Mouse (Mus musculus) forebrain, embryonic 13.5 days (tissue): ENCODE results near the gene Aym1. TPM values are rescaled to one million over a fixed set of nuclear protein-coding genes. Genes with fewer than 3 reads are reported as not detected.
"Not testable (repeated sequence)": the region's sequence is repeated elsewhere in the genome, so short reads cannot be mapped to it uniquely, and the experiment has no call there.

Experiments used
- ATAC-seq: fragments of 200-750 bp; cut with Nextera tagmentation; 2 replicates; pipeline ENCODE4 v1.8.0; 2017
- H3K27ac ChIP-seq: fragments of 300-500 bp; sonication (generic); 2 replicates; pipeline ENCODE4 v1.5.1; 2015; ENCODE audit warnings: inconsistent platforms, mild to moderate bottlenecking, moderate library complexity
- H3K27me3 ChIP-seq: fragments of 300-500 bp; sonication (generic); 2 replicates; pipeline ENCODE4 v1.6.1; 2015; ENCODE audit warnings: mild to moderate bottlenecking, inconsistent platforms
- H3K36me3 ChIP-seq: fragments of 300-500 bp; sonication (generic); 2 replicates; pipeline ENCODE4 v1.6.1; 2015; ENCODE audit warnings: mild to moderate bottlenecking, inconsistent platforms; ENCODE audit not compliant: poor library complexity, severe bottlenecking
- H3K4me1 ChIP-seq: fragments of 300-500 bp; sonication (generic); 2 replicates; pipeline ENCODE4 v1.6.1; 2015; ENCODE audit warnings: inconsistent platforms
- H3K4me2 ChIP-seq: fragments of 300-500 bp; sonication (generic); 2 replicates; pipeline ENCODE4 v1.6.1; 2015; ENCODE audit warnings: inconsistent platforms, mild to moderate bottlenecking, moderate library complexity
- H3K4me3 ChIP-seq: fragments of 300-500 bp; sonication (generic); 2 replicates; pipeline ENCODE4 v1.5.1; 2015; ENCODE audit warnings: mild to moderate bottlenecking, inconsistent platforms
- H3K9ac ChIP-seq: fragments of 300-500 bp; sonication (generic); 2 replicates; pipeline ENCODE4 v1.6.1; 2015; ENCODE audit warnings: mild to moderate bottlenecking, inconsistent platforms
- H3K9me3 ChIP-seq: fragments of 300-500 bp; sonication (generic); replicated peaks from 2 replicates; pipeline ENCODE4 v1.6.1; 2016; ENCODE audit warnings: inconsistent platforms
- WGBS: fragments of 180-500 bp; shearing (Covaris S2); methylation state at CpG from one replicate; pipeline ENCODE4 v1.1.7; 2015; 5-methylcytosine and 5-hydroxymethylcytosine counted together
- polyA plus RNA-seq: library from polyadenylated mRNA; unstranded; fragments of >200 nt; fragmentation: Nextera tagmentation; extraction: Ambion mirVana; gene quantifications from 2 replicates; pipeline ENCODE4 v1.2.1, GENCODE M21; 2015

Gene Aym1
- polyA plus RNA-seq, 1 experiment from 2014 or later, result not detected

DNA sequence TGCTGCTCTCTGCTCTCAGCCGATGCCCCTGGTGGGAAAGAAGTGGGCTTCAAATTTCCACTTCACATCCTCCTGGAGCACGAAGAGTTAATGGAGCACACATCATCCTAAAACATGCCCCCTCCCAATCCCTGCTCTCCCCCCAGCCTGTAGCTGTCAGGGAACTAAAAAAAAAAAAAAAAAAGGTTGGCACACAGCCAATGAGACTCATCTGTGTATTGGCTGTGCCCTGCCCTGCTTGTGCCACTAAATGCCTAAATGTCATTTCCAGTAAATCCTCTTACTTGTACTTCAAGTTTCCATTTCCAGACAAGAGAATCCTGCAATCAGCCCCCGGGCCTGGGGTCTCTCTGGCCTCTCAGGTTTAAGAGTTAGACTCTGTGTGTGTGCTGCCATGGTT lies 562 bp downstream of the Aym1 start:
- Histone ChIP-seq H3K36me3 (no peaks in the 10 kb centered on the region), H3K4me2 (no peak overlapping the region), H3K9me3 (no peaks in the 10 kb centered on the region), H3K27me3 (no peaks in the 10 kb centered on the region), H3K9ac (no peak overlapping the region), H3K4me3 (no peak overlapping the region), H3K4me1 (peaks cover 20% of the 10 kb centered on the region), H3K27ac (no peak overlapping the region)
- no peak for ATAC-seq
- 38% methylated on average over 3 of the region's 3 CpGs for WGBS

- Histone ChIP-seq H3K36me3 (no peaks in the 10 kb centered on the region), H3K4me3 (no peak overlapping the region), H3K27ac (no peak overlapping the region), H3K9me3 (no peaks in the 10 kb centered on the region), H3K4me1 (peaks cover 16% of the 10 kb centered on the region), H3K27me3 (no peaks in the 10 kb centered on the region), H3K4me2 (no peak overlapping the region), H3K9ac (no peak overlapping the region)
- WGBS, result 10% methylated on average over 11 of the region's 11 CpGs
- ATAC-seq, result no peak
Observed at GRCm38 (mm10) chr5:113358833-113359232, 1.7 kb downstream of the Aym1 start.

DNA sequence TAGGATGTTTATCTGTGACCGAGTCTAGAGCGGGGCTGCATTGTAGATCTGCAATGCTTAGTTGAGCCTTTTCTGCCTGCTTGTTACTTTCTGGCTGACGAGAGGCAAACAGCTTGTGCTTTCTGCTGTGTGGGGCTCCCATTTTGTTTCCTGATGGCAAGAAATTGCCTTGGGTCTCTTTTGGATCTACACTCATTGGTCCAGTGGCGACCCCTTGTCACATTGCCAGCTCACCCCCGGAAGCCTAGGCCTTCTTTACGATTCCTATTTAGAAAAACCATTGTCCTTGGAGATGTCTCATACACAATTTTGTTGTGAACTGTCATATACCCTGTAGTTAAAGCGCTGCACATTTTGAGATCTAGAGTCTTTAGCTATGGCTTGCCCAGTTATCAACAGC lies 4.2 kb downstream of the Aym1 start:
- 71% methylated on average over 7 of the region's 7 CpGs for WGBS
- Histone ChIP-seq H3K27ac (no peak overlapping the region), H3K36me3 (no peaks in the 10 kb centered on the region), H3K9ac (no peak overlapping the region), H3K4me1 (peaks cover 18% of the 10 kb centered on the region), H3K9me3 (no peaks in the 10 kb centered on the region), H3K4me2 (no peak overlapping the region), H3K4me3 (no peak overlapping the region), H3K27me3 (peaks cover 9% of the 10 kb centered on the region; the same call in 1 of the 2 replicates)
- ATAC-seq, result no peak

DNA sequence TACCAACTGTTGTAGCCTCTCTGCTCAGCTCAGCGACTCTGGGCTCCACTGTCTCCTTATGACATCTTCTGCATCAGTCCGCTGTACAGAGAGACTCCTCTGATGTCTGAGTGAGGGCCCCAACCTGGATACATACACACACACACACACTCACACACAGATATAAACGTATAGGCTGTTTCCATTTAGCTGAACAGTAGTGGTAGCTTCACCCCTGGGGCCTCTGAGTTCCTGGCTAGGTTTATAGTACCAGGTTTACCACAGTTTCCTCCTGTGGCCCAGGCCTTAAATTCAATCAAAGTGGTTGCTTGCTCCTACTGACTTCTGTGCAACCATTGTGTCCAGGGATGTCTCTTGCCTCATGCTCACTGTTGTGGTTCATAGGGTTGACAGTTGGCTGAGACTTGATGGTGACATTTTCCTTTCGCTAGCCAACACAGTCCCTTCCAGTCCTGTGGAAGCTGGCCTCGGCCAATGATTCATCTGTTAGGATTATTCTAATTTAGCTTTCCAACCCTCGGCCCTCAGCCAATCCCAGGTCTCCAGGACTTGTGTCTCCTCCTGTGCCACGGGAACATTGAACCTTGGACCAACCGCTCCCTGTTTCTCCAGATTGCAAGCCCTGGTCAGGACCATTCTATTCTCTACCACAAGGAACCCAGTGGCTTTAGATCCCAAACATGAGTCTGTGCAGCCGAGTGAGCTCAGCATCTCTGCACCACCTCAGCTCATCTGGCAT lies 5.3 kb downstream of the Aym1 start:
- WGBS, result 81% methylated on average over 9 of the region's 9 CpGs
- no peak for ATAC-seq
- H3K9ac ChIP-seq, result no peak overlapping the region

DNA sequence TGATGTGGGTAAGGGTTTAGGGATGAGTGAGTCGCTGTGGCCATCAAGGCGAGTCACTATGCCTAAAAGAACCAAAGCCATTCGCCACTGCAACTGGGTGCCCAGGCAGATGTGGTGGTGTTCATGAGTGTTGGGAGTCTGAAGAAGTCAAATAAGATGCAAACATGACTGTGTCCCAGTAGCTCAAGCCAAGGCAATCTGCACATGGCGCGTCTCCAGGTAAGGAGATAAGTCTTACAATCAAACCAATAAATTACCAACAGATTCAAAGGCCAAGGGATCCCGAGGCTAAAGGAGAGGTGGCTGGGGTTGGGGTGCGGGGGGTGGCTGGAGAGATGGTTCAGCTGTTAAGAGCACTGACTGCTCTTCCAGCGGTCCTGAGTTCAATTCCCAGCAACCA lies 6.1 kb downstream of the Aym1 start:
- H3K4me2 ChIP-seq, result no peak overlapping the region
- H3K27me3 ChIP-seq, result peaks cover 9% of the 10 kb centered on the region; the same call in 1 of the 2 replicates
- H3K36me3 ChIP-seq, result no peaks in the 10 kb centered on the region
- no peaks in the 10 kb centered on the region for H3K9me3 ChIP-seq
- 93% methylated on average over 8 of the region's 8 CpGs for WGBS
- H3K27ac ChIP-seq, result no peak overlapping the region
- no peak overlapping the region for H3K4me3 ChIP-seq
- H3K9ac ChIP-seq, result no peak overlapping the region
- no peak for ATAC-seq
- H3K4me1 ChIP-seq, result 0 out of 2 replicates have a peak, but pooled peaks cover 2% of the 10 kb centered on the region

More for the DNA sequence above, 5.3 kb downstream of the Aym1 start:
- Histone ChIP-seq H3K27ac (no peak overlapping the region), H3K4me1 (peaks cover 9% of the 10 kb centered on the region), H3K27me3 (peaks cover 9% of the 10 kb centered on the region; the same call in 1 of the 2 replicates), H3K36me3 (no peaks in the 10 kb centered on the region), H3K4me3 (no peak overlapping the region), H3K9me3 (no peaks in the 10 kb centered on the region), H3K4me2 (no peak overlapping the region)

GRCm38 (mm10) chr5:113365921-113366320 lies 8.8 kb downstream of the Aym1 start:
- peak; percentile 75 for ATAC-seq

DNA sequence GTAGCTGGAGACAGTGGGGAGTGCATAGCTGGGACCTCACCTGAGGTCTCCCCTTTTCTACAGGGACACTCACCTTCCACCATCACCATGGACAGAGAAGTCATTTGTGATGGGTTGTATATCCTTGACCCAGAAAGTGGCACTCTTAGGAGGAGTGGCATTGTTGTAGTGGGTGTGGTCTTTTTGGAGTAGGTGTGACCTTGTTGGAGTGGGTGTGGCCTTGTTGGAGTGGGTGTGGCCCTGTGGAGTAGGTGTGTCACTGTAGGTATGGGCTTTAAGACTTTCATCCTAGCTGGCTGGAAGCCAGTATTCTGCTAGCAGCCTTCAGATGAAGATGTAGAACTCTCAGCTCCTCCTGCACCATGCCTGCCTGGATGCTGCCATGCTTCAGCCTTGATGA lies 10.6 kb downstream of the Aym1 start:
- not testable (repeated sequence) for H3K9ac ChIP-seq, H3K36me3 ChIP-seq, H3K4me3 ChIP-seq, H3K4me2 ChIP-seq, H3K9me3 ChIP-seq, ATAC-seq, H3K27ac ChIP-seq, H3K4me1 ChIP-seq
- H3K27me3 ChIP-seq, result peaks cover 16% of the 10 kb centered on the region; the same call in 1 of the 2 replicates

More at GRCm38 (mm10) chr5:113365921-113366320, 8.8 kb downstream of the Aym1 start:
- Histone ChIP-seq H3K9me3 (no peaks in the 10 kb centered on the region), H3K4me2 (peak overlapping the region; percentile 32; the same call in 1 of the 2 replicates), H3K4me3 (no peak overlapping the region), H3K9ac (no peak overlapping the region), H3K27me3 (peaks cover 9% of the 10 kb centered on the region; the same call in 1 of the 2 replicates), H3K36me3 (no peaks in the 10 kb centered on the region), H3K27ac (no peak overlapping the region), H3K4me1 (0 out of 2 replicates have a peak, but pooled peaks cover 2% of the 10 kb centered on the region)
- WGBS, result 3% methylated on average over 20 of the region's 20 CpGs

GRCm38 (mm10) chr5:113369262-113369868 lies 12.3 kb downstream of the Aym1 start:
- no peak overlapping the region for H3K4me2 ChIP-seq
- no peak for ATAC-seq
- 76% methylated on average over 17 of the region's 17 CpGs for WGBS

GRCm38 (mm10) chr5:113372449-113372848 lies 15.4 kb downstream of the Aym1 start:
- 64% methylated on average over 4 of the region's 4 CpGs for WGBS

More at GRCm38 (mm10) chr5:113369262-113369868, 12.3 kb downstream of the Aym1 start:
- no peak overlapping the region for H3K9ac ChIP-seq
- no peaks in the 10 kb centered on the region for H3K36me3 ChIP-seq
- H3K27me3 ChIP-seq, result peaks cover 14% of the 10 kb centered on the region; the same call in 1 of the 2 replicates
- no peaks in the 10 kb centered on the region for H3K9me3 ChIP-seq
- no peak overlapping the region for H3K4me3 ChIP-seq
- H3K4me1 ChIP-seq, result peaks cover 12% of the 10 kb centered on the region
- no peak overlapping the region for H3K27ac ChIP-seq

DNA sequence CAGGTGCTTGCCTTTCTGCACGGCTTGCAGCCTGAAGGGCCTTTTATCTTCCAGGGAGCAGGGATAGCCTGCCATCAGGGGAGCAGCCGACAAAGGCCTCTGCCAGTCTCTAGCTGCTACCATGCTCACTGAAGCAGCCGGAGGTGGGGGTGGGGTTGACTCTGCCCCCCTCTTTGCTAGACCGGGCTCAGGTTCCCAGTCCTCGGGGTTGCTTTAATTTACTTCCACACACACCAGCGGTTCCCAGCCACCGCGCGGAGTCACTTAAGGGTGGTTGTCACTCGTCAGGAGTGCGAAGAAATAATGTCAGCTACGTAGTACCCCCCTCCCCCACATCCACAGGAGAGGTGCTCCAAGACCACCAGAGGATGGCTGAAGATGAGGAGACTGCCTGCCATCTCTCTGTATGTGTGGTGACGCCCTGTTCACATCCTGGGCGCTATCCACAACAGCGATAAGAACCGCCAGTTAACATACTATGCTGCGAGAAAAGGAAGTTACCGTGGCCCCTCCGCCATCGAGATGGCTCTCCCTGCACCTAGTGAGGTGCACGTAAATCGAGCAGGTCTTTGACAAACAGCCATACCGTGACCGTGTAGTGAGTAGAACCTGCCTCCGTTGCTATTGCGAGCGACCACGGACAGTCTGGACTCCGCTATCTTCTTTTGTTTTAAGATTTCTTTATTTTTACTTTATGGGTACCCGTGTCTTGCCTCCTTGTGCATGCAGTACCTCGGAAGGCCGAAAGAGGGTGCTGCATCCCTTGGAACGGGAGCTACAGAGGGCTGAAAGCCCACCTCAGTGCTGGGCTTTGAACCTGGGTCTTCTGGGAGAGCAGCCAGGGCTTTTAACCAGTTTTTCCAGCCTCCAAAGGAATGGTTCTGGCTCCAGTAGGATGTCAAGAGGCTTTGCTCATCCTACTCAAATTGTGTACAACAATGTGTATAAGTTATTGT lies 16.2 kb downstream of the Aym1 start:
- peak overlapping the region; percentile 37 for H3K27ac ChIP-seq
- WGBS, result 3% methylated on average over 33 of the region's 33 CpGs
- peaks cover 10% of the 10 kb centered on the region for H3K4me1 ChIP-seq
- no peaks in the 10 kb centered on the region for H3K36me3 ChIP-seq
- peak overlapping the region; percentile 64 for H3K4me2 ChIP-seq
- ATAC-seq, result peak; percentile 69
- peak overlapping the region; percentile 36 for H3K4me3 ChIP-seq
- H3K9ac ChIP-seq, result peak overlapping the region; percentile 59
- H3K27me3 ChIP-seq, result peaks cover 7% of the 10 kb centered on the region; the same call in 1 of the 2 replicates
- no peaks in the 10 kb centered on the region for H3K9me3 ChIP-seq

More at GRCm38 (mm10) chr5:113372449-113372848, 15.4 kb downstream of the Aym1 start:
- peak overlapping the region; percentile 64 for H3K4me2 ChIP-seq
- no peaks in the 10 kb centered on the region for H3K36me3 ChIP-seq
- H3K9ac ChIP-seq, result peak overlapping the region; percentile 59; the same call in 1 of the 2 replicates
- peak; percentile 31; the same call in 1 of the 2 replicates for ATAC-seq
- H3K9me3 ChIP-seq, result no peaks in the 10 kb centered on the region
- H3K27ac ChIP-seq, result peak overlapping the region; percentile 37
- H3K27me3 ChIP-seq, result peaks cover 7% of the 10 kb centered on the region; the same call in 1 of the 2 replicates
- peaks cover 10% of the 10 kb centered on the region for H3K4me1 ChIP-seq
- 0 out of 2 replicates have a peak overlapping the region, but pooled peaks have one; percentile 36 for H3K4me3 ChIP-seq

- Histone ChIP-seq H3K9ac (no peak overlapping the region), H3K27ac (no peak overlapping the region), H3K27me3 (peaks cover 7% of the 10 kb centered on the region; the same call in 1 of the 2 replicates), H3K4me2 (no peak overlapping the region), H3K4me1 (peaks cover 10% of the 10 kb centered on the region), H3K36me3 (no peaks in the 10 kb centered on the region), H3K4me3 (no peak overlapping the region), H3K9me3 (no peaks in the 10 kb centered on the region)
- 83% methylated on average over 10 of the region's 10 CpGs for WGBS
- no peak for ATAC-seq
Observed at GRCm38 (mm10) chr5:113374290-113374689, 17.2 kb downstream of the Aym1 start.
